Mouse (Mus musculus) liver, postnatal 0 days (tissue): Measurements from ENCODE around the gene Tgfbi. TPM values are rescaled to one million over a fixed set of nuclear protein-coding genes. Genes with fewer than 3 reads are reported as not detected.
A peak's percentile ranks its signal among the peaks of the same experiment; 100 is the strongest.

ENCODE experiments used
- ATAC-seq: fragments of 200-750 bp; cut with Nextera tagmentation; 2 replicates; pipeline ENCODE4 v1.8.0; 2017; ENCODE audit warnings: mild to moderate bottlenecking, moderate library complexity
- DNase-seq: peaks from one replicate; pipeline ENCODE4 v3.0.0-alpha.2; 2016
- H3K27ac ChIP-seq: fragments of 300-500 bp; sonication (generic); 2 replicates; pipeline ENCODE4 v1.5.1; 2014; ENCODE audit warnings: antibody characterized with exemption, moderate library complexity, mild to moderate bottlenecking, low read depth
- H3K27me3 ChIP-seq: fragments of 300-500 bp; sonication (generic); 2 replicates; pipeline ENCODE4 v1.6.1; 2014; ENCODE audit warnings: low read length, control low read depth, mixed read lengths; ENCODE audit not compliant: insufficient read depth
- H3K36me3 ChIP-seq: fragments of 300-500 bp; sonication (generic); replicated peaks from 2 replicates; pipeline ENCODE4 v1.6.1; 2014; ENCODE audit warnings: mild to moderate bottlenecking, control low read depth, low read length, moderate library complexity, mixed read lengths; ENCODE audit not compliant: insufficient read depth
- H3K4me1 ChIP-seq: fragments of 300-500 bp; sonication (generic); 2 replicates; pipeline ENCODE4 v1.6.1; 2014; ENCODE audit warnings: antibody characterized with exemption, mild to moderate bottlenecking, control low read depth; ENCODE audit not compliant: insufficient read depth
- H3K4me2 ChIP-seq: fragments of 300-500 bp; sonication (generic); 2 replicates; pipeline ENCODE4 v1.6.1; 2014; ENCODE audit warnings: low read depth, mild to moderate bottlenecking, low read length, moderate library complexity, mixed read lengths
- H3K4me3 ChIP-seq: fragments of 300-500 bp; sonication (generic); 2 replicates; pipeline ENCODE4 v1.5.1; 2014; ENCODE audit warnings: low read depth, low read length
- H3K9ac ChIP-seq: fragments of 300-500 bp; sonication (generic); replicated peaks from 2 replicates; pipeline ENCODE4 v1.6.1; 2014; ENCODE audit warnings: mild to moderate bottlenecking, moderate library complexity
- H3K9me3 ChIP-seq: fragments of 300-500 bp; sonication (generic); 2 replicates; pipeline ENCODE4 v1.6.1; 2016; ENCODE audit warnings: mild to moderate bottlenecking, control low read depth, low read length, mixed read lengths
- CTCF ChIP-seq: sonication (generic); IDR thresholded peaks from 2 replicates; pipeline ENCODE4 v1.5.1; 2016; ENCODE audit warnings: antibody characterized with exemption, low read depth
- EP300 ChIP-seq: IDR thresholded peaks from 2 replicates; pipeline ENCODE4 v1.6.1; 2016; ENCODE audit warnings: antibody characterized with exemption, low read depth, mild to moderate bottlenecking
- WGBS: fragments of 180-500 bp; shearing (Covaris S2); extraction: QIAGEN DNeasy Blood & Tissue Kit; methylation state at CpG from one replicate; pipeline ENCODE4 v1.1.7; 2014; ENCODE audit not compliant: insufficient replicate concordance; 5-methylcytosine and 5-hydroxymethylcytosine counted together
- polyA plus RNA-seq: library from polyadenylated mRNA; unstranded; fragments of >200 nt; fragmentation: Nextera tagmentation; extraction: Ambion mirVana; gene quantifications from 2 replicates; pipeline ENCODE4 v1.2.1, GENCODE M21; 2015

Tgfbi gene
- polyA plus RNA-seq, 1 experiment from 2014 or later: 26.8 TPM

DNA sequence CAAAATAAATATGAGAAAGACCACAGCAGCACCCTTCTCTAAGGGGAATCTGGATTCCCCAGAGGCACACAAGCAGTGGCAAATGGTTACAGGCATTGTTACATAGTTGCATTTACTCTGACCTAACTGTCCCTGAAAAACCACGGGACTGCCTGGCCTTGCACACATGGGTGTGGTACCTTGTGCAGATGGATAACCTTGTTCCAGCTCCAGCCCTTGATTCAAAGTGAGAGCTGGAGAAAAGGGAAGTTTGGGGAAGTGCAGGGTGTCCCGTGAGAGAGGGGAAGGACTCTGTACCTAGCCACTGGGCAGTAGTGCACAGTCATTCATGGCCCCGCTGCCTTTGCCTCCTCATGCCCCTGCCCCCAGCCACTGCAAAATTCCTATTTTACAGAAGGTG lies 2.4 kb downstream of the Tgfbi start:
- peak; percentile 25 for ATAC-seq

DNA sequence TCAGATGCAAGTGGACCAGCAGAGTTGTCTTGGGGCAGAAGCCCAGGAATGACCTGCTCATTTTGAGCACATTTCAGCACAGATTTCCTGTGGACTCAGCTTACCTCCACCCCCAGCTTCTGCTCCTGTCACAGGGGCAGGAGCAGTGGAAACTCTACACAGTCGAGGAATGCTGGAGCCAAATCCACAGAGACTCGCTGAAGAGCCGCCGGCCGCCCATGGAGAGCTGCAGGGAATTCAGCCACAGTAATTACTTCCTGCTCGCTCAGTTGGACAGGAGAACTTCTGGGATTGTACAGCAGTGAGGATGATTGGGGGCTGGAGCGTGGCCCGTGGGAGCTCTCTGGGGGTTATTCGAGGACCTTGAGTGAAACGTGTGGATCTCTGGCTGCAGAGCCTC lies 3.0 kb downstream of the Tgfbi start:
- peak overlapping the region; percentile 32; the same call in 1 of the 2 replicates for H3K4me2 ChIP-seq
- peaks cover 37% of the 10 kb centered on the region for H3K4me1 ChIP-seq
- WGBS: 40% methylated on average over 10 of the region's 10 CpGs
- ATAC-seq (no peak), DNase-seq (no peak)
- 0 out of 2 replicates have a peak, but pooled peaks cover 11% of the 10 kb centered on the region for H3K27me3 ChIP-seq
- H3K9me3 ChIP-seq: no peaks in the 10 kb centered on the region
- no peak for TF ChIP-seq CTCF
- no peak for TF ChIP-seq EP300
- H3K9ac ChIP-seq: no peak overlapping the region
- no peak overlapping the region for H3K4me3 ChIP-seq
- no peaks in the 10 kb centered on the region for H3K36me3 ChIP-seq
- peak overlapping the region; percentile 75 for H3K27ac ChIP-seq

More for the DNA sequence above, 2.4 kb downstream of the Tgfbi start:
- Histone ChIP-seq H3K9ac (0 out of 2 replicates have a peak overlapping the region, but pooled peaks have one; percentile 8), H3K4me1 (peaks cover 35% of the 10 kb centered on the region), H3K9me3 (no peaks in the 10 kb centered on the region), H3K4me3 (no peak overlapping the region), H3K36me3 (no peaks in the 10 kb centered on the region), H3K27ac (peak overlapping the region; percentile 75), H3K4me2 (peak overlapping the region; percentile 32; the same call in 1 of the 2 replicates), H3K27me3 (0 out of 2 replicates have a peak, but pooled peaks cover 11% of the 10 kb centered on the region)
- DNase-seq: no peak
- 15% methylated on average over 3 of the region's 3 CpGs for WGBS
- TF ChIP-seq CTCF: no peak
- TF ChIP-seq EP300: no peak

DNA sequence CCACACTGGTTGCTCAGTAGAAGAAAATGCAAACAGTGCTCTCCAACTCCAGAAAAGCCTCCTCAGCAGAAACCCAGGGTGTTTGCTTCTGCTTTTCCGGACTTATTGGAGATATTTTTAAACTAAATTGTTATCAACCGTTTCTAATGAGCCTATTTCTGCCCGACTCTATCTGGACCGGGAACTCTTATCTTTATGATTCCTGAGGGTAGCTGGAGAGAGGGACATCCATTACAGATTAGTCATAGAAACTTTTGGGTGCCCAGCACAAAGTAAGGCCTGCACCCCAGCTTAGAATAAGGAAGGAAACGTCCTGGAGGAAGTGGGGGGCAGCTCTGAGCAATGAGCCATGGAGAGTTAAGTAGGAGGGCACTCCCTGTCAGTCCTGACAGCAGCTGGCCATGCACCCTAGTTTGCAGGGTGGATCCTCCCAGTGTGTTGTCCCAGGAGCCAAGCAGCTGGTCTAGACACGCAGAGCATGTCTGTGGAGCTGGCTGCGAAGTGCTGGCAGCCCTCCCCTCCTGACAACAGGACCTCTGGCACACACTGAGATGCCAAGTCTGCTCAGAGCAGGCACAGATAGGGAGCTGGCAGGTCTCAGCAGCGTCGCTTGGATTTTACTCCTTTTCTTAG lies 4.2 kb downstream of the Tgfbi start:
- Histone ChIP-seq H3K4me3 (no peak overlapping the region), H3K27ac (peak overlapping the region; percentile 75)
- DNase-seq: peak; percentile 35

DNA sequence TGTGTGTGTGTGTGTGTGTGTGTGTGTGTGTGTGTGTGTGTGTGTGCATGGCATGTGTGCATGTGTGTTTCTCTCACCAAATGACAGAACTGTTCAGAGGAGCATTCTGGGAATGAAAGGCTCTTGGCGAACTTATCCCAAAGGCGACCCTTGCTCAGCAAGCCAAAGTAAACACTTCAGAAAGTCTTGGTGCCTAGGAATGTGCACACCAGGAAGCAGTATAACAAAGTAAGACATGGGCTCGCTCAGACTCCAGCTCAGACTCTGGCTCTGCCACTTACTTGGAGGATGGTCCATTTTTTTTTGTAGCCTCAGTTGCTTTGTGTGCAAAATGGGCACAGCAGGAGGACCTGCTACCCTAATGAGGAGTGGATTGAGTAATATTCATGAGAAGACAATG lies 5.4 kb downstream of the Tgfbi start:
- H3K9ac ChIP-seq: no peak overlapping the region
- DNase-seq (no peak), ATAC-seq (no peak)
- no peaks in the 10 kb centered on the region for H3K27me3 ChIP-seq
- H3K27ac ChIP-seq: peak overlapping the region; percentile 34; the same call in 1 of the 2 replicates
- H3K36me3 ChIP-seq: no peaks in the 10 kb centered on the region
- H3K9me3 ChIP-seq: no peaks in the 10 kb centered on the region
- H3K4me1 ChIP-seq: peaks cover 32% of the 10 kb centered on the region
- TF ChIP-seq EP300 (no peak), CTCF (no peak)
- no peak overlapping the region for H3K4me2 ChIP-seq
- H3K4me3 ChIP-seq: no peak overlapping the region
- WGBS: 57% methylated on average over 3 of the region's 3 CpGs

More for the DNA sequence above, 4.2 kb downstream of the Tgfbi start:
- no peak overlapping the region for H3K9ac ChIP-seq
- ATAC-seq: peak; percentile 38; the same call in 1 of the 2 replicates
- H3K27me3 ChIP-seq: 0 out of 2 replicates have a peak, but pooled peaks cover 6% of the 10 kb centered on the region
- no peaks in the 10 kb centered on the region for H3K36me3 ChIP-seq
- peak overlapping the region; percentile 30; the same call in 1 of the 2 replicates for H3K4me2 ChIP-seq
- no peaks in the 10 kb centered on the region for H3K9me3 ChIP-seq
- no peak for TF ChIP-seq CTCF
- no peak; the same call in 1 of the 2 replicates for TF ChIP-seq EP300
- peaks cover 37% of the 10 kb centered on the region for H3K4me1 ChIP-seq
- WGBS: 23% methylated on average over 9 of the region's 9 CpGs

DNA sequence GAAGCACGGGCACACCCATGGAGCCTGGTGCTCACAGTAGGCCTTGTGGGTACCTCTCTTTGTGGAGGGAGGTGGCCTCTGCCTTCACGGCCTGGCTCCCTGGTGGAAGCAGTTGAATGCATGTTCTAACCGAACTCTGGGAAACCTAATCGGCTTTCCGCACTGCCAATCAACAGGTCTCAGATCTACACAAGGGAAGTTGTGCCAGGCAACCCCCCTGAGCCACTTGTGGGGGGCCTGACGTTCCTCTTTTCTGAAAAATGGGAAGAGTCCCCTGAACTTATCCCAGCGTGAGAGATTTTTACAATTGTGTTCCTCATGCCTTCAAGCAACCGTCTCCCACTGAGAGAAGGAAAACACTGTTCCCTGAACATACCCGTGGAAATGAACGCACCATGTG lies 5.9 kb downstream of the Tgfbi start:
- Histone ChIP-seq H3K9ac (no peak overlapping the region), H3K4me3 (no peak overlapping the region), H3K4me2 (no peak overlapping the region), H3K9me3 (no peaks in the 10 kb centered on the region), H3K27ac (peak overlapping the region; percentile 34; the same call in 1 of the 2 replicates), H3K36me3 (no peaks in the 10 kb centered on the region), H3K4me1 (peaks cover 28% of the 10 kb centered on the region), H3K27me3 (no peaks in the 10 kb centered on the region)
- DNase-seq (no peak), ATAC-seq (no peak)
- WGBS: 52% methylated on average over 10 of the region's 10 CpGs
- TF ChIP-seq CTCF (no peak), EP300 (no peak)

DNA sequence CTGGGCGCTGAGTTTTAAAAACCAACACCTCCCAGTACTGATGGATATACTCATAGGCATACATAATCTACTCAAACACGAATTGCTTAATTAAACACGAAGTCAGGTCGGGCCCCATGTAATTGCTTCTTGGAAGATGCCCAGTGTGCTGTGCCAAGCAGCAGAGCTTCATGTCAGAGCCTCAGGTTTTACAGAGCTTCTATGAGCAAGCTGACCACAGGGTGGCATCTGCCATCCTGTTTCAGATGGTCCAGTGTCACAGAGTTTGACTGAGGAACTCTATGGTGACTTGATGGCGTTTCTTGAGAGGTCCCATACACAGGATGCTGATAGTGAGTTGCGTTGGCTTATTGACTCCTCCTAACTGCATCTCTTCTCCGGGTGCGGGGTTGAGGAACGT lies 6.5 kb downstream of the Tgfbi start:
- DNase-seq: no peak
- H3K27ac ChIP-seq: no peak overlapping the region
- peak overlapping the region; percentile 33 for H3K4me2 ChIP-seq
- TF ChIP-seq CTCF (peak; percentile 57), EP300 (no peak)
- no peak overlapping the region for H3K4me3 ChIP-seq
- H3K9me3 ChIP-seq: no peaks in the 10 kb centered on the region
- WGBS: 41% methylated on average over 9 of the region's 9 CpGs
- no peaks in the 10 kb centered on the region for H3K36me3 ChIP-seq
- H3K4me1 ChIP-seq: peaks cover 26% of the 10 kb centered on the region
- H3K9ac ChIP-seq: no peak overlapping the region
- H3K27me3 ChIP-seq: no peaks in the 10 kb centered on the region
- 0 out of 2 replicates have a peak, but pooled peaks have one; percentile 10 for ATAC-seq
